Mouse (Mus musculus) neutrophil, adult 83 days (primary cell): Measurements from ENCODE around the gene Zdhhc1. TPM values are rescaled to one million over a fixed set of nuclear protein-coding genes. Genes with fewer than 3 reads are reported as not detected.

Experiments
- total RNA-seq, 2 experiments: library from RNA; stranded (reverse); gene quantifications; one replicate each; pipeline ENCODE4 v1.2.4; 2023

The Zdhhc1 gene
- 1 to 10 TPM; 1.1 to 2.7 TPM for total RNA-seq

DNA sequence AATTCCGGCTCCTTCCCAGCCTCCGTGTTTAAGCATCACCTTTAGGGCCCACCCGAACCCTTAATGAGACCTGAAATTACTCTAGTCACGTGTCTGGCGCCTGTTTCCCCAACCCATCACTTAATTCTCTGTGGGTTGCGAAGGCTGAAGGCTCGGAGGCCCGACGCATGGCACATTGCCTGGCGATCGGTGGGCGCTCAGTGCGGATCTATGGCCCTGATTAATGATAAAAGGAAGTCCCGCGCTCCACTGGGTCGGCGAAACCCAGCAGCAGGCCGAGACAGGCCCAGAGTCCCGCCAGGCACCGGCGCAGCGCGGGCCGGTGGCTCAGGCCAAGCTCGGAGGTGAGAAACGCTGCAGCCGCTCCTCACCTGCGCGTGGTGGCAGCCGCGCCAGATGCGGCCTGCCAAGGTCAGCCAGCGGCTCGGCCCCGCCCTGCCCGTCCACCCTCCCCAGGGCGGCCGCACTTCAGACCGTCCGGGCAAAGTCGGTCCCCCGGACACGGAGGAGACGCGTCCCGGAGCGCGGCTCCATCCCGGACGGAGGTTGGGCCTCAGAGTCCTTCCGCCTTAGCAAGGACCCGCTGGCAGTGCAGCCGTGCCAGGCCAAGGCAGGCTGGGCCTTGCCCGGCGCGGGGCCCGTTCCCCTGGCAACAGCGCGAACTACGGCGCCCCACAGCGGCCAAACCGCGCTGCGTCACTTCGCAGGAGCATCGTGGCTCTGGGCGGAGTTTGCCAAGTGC is at the start of gene Zdhhc1:
Zdhhc1 (minus strand) TSS at position 464 of the 742 bp plus-strand sequence.

DNA sequence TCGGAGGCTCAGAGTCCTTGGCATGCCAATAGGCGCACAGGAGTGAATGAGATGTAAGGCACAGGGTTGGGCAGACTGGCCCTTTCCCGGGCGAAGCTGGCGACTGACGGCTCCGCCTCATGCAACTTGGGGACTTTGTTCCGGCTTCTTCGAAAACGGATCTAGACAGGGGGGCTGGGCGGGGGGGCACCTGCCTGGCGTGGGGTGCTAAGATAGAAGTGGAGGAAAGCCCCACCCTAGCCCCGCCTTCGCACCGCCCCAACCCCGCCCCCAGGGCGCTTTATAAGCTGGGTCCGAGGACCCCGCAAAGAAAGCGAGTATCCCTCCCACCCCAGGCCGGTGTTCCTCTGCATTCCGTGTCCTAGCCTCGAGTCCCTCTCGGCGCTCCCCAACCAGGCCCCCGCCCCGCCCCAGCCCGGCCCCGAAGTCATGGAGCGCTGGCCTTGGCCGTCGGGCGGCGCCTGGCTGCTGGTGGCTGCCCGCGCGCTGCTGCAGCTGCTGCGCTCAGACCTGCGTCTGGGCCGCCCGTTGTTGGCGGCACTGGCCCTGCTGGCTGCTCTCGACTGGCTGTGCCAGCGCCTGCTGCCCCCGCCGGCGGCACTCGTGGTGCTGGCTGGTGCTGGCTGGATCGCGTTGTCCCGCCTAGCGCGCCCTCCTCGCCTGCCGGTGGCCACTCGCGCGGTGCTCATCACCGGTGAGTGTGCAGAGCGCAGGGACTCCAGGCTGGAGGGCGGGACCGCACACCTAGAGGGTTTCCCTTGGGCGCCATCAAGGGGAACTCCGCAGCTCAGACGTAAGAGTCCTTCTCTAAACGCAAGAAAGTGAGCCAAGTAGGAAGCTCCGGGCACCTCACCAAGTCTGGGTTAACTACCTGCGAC is 22.0 kb upstream of the Zdhhc1 start, which contains the start of gene Hsd11b2:
Hsd11b2 (plus strand) TSS at position 320 of the 878 bp plus-strand sequence.

DNA sequence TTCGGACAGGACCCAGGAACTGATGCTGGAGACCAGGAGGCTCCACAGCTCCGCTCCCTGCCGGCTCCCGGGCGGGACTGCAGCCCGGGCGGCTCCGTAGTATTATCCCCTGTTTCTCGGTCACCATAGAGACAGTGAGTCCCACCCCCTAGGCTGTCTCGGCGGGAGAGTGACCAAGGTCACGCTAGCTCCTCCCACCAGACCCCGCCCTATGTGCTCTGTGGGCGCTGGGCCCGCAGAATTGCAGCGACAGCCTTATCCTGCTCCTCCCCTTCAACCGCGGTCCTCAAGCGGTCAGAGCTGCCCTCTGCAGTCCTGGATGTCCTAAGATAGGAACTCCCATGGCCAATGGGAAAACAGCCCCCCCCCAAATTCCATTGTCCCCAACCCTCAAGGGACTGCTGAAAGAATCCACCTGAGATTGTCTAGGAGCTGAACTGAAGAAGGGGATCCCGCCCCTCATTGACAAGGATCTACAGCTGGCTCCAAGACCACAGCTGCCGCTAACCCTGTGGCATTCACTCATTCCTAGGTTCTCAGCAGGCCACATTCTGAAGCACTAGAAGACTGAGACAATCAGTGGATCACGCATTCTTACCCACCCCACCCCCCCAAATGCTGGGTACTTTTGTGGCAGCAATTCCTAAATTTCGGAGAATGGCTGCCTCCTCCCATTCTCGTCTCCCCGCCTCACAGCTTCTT is 25.2 kb downstream of the Zdhhc1 start, which contains the start of gene Tppp3:
Tppp3 (minus strand) TSS at position 213 of the 702 bp plus-strand sequence.

Other genes starting within 250 kb of the Zdhhc1 start
- gene B3gnt9, start 241.7 kb downstream of the Zdhhc1 start, total RNA-seq = 1 to 10 TPM in 1 of 2 experiments, under 1 TPM in 1; 0.46 to 1.0 TPM
- 10 to 100 TPM; 14.7 to 15.1 TPM for gene Tradd, start 232.3 kb downstream of the Zdhhc1 start, total RNA-seq
- gene Fbxl8, start 232.3 kb downstream of the Zdhhc1 start, total RNA-seq = 1 to 10 TPM; 4.4 to 7.2 TPM
- under 1 TPM in 1 of 2 experiments, not detected in 1; 0.75 TPM for gene Hsf4, start 227.1 kb downstream of the Zdhhc1 start, total RNA-seq
- gene Nol3, start 220.8 kb downstream of the Zdhhc1 start, total RNA-seq = not detected
- 1 to 10 TPM; 1.4 to 1.8 TPM for gene 4931428F04Rik, start 207.0 kb downstream of the Zdhhc1 start, total RNA-seq
- gene Exoc3l, start 200.8 kb downstream of the Zdhhc1 start, total RNA-seq = 1 to 10 TPM; 1.0 to 1.5 TPM
- 10 to 100 TPM; 58.9 to 66.0 TPM for gene E2f4, start 199.2 kb downstream of the Zdhhc1 start, total RNA-seq
- 1 to 10 TPM in 1 of 2 experiments, under 1 TPM in 1; 0.81 to 1.7 TPM for gene Elmo3, start 191.3 kb downstream of the Zdhhc1 start, total RNA-seq
- gene Lrrc29, start 170.6 kb downstream of the Zdhhc1 start, total RNA-seq = 1 to 10 TPM; 5.8 to 6.6 TPM
- gene Tmem208, start 170.5 kb downstream of the Zdhhc1 start, total RNA-seq = 10 to 100 TPM; 25.0 to 27.3 TPM
- gene Fhod1, start 148.9 kb downstream of the Zdhhc1 start, total RNA-seq = 10 to 100 TPM; 32.7 to 37.5 TPM
- gene Slc9a5, start 148.1 kb downstream of the Zdhhc1 start, total RNA-seq = 1 to 10 TPM in 1 of 2 experiments, under 1 TPM in 1; 0.82 to 1.2 TPM
- gene Plekhg4, start 123.6 kb downstream of the Zdhhc1 start, total RNA-seq = under 1 TPM in 1 of 2 experiments, not detected in 1; 0.22 TPM
- under 1 TPM in 1 of 2 experiments, not detected in 1; 0.13 TPM for gene Kctd19, start 83.4 kb downstream of the Zdhhc1 start, total RNA-seq
- gene Lrrc36, start 83.3 kb downstream of the Zdhhc1 start, total RNA-seq = under 1 TPM in 1 of 2 experiments, not detected in 1; 0.24 TPM
- gene Tppp3, start 25.4 kb downstream of the Zdhhc1 start, total RNA-seq = 1 to 10 TPM; 6.6 to 8.5 TPM
- not detected for gene Hsd11b2, start 21.9 kb upstream of the Zdhhc1 start, total RNA-seq
- 100 to 1,000 TPM; 144 to 160 TPM for gene Atp6v0d1, start 69.1 kb upstream of the Zdhhc1 start, total RNA-seq
- gene Ripor1, start 108.4 kb upstream of the Zdhhc1 start, total RNA-seq = 10 to 100 TPM; 16.3 to 18.2 TPM
- 100 to 1,000 TPM in 1 of 2 experiments, 10 to 100 TPM in 1; 89.8 to 102 TPM for gene Ctcf, start 139.7 kb upstream of the Zdhhc1 start, total RNA-seq
- gene Agrp, start 140.5 kb upstream of the Zdhhc1 start, total RNA-seq = under 1 TPM in 1 of 2 experiments, not detected in 1; 0.66 TPM
- 10 to 100 TPM in 1 of 2 experiments, 1 to 10 TPM in 1; 9.1 to 10.2 TPM for gene Carmil2, start 189.4 kb upstream of the Zdhhc1 start, total RNA-seq
- gene Acd, start 204.2 kb upstream of the Zdhhc1 start, total RNA-seq = 10 to 100 TPM; 28.2 to 31.5 TPM
- gene Pard6a, start 204.2 kb upstream of the Zdhhc1 start, total RNA-seq = 1 to 10 TPM; 6.2 to 9.9 TPM
- gene 4933405L10Rik, start 210.8 kb upstream of the Zdhhc1 start, total RNA-seq = not detected
- 10 to 100 TPM in 1 of 2 experiments, 1 to 10 TPM in 1; 8.0 to 10.5 TPM for gene Enkd1, start 211.3 kb upstream of the Zdhhc1 start, total RNA-seq